Mouse (Mus musculus) embryonic facial prominence, embryonic 13.5 days (tissue): Measurements from ENCODE around the gene Nxph1. TPM values are rescaled to one million over a fixed set of nuclear protein-coding genes. Genes with fewer than 3 reads are reported as not detected.

Experiments used
- ATAC-seq: fragments of 200-750 bp; cut with Nextera tagmentation; 2 replicates; pipeline ENCODE4 v1.8.0; 2017; ENCODE audit warnings: low read depth; ENCODE audit not compliant: insufficient number of reproducible peaks, insufficient read depth, low FRiP score, low TSS enrichment
- H3K27ac ChIP-seq: fragments of 300-500 bp; sonication (generic); 2 replicates; pipeline ENCODE4 v1.5.1; 2015; ENCODE audit warnings: moderate library complexity, mild to moderate bottlenecking, inconsistent platforms
- H3K27me3 ChIP-seq: fragments of 300-500 bp; sonication (generic); 2 replicates; pipeline ENCODE4 v1.6.1; 2015; ENCODE audit warnings: mild to moderate bottlenecking, inconsistent platforms
- H3K36me3 ChIP-seq: fragments of 300-500 bp; sonication (generic); 2 replicates; pipeline ENCODE4 v1.6.1; 2015; ENCODE audit warnings: mild to moderate bottlenecking, inconsistent platforms
- H3K4me1 ChIP-seq: fragments of 300-500 bp; sonication (generic); 2 replicates; pipeline ENCODE4 v1.6.1; 2015; ENCODE audit warnings: inconsistent platforms
- H3K4me2 ChIP-seq: fragments of 300-500 bp; sonication (generic); 2 replicates; pipeline ENCODE4 v1.6.1; 2015; ENCODE audit warnings: moderate library complexity, mild to moderate bottlenecking, inconsistent platforms
- H3K4me3 ChIP-seq: fragments of 300-500 bp; sonication (generic); 2 replicates; pipeline ENCODE4 v1.5.1; 2015; ENCODE audit warnings: mild to moderate bottlenecking, inconsistent platforms
- H3K9ac ChIP-seq: fragments of 300-500 bp; sonication (generic); 2 replicates; pipeline ENCODE4 v1.6.1; 2015; ENCODE audit warnings: mild to moderate bottlenecking, inconsistent platforms
- H3K9me3 ChIP-seq: fragments of 300-500 bp; sonication (generic); 2 replicates; pipeline ENCODE4 v1.6.1; 2016; ENCODE audit warnings: inconsistent platforms
- WGBS: fragments of 180-500 bp; shearing (Covaris S2); methylation state at CpG from one replicate; pipeline ENCODE4 v1.1.7; 2015; ENCODE audit warnings: mixed read lengths; 5-methylcytosine and 5-hydroxymethylcytosine counted together
- polyA plus RNA-seq: library from polyadenylated mRNA; unstranded; fragments of >200 nt; fragmentation: Nextera tagmentation; extraction: Ambion mirVana; gene quantifications from 2 replicates; pipeline ENCODE4 v1.2.1, GENCODE M21; 2015

The Nxph1 gene
- polyA plus RNA-seq, 1 experiment from 2014 or later = 2.9 TPM

DNA sequence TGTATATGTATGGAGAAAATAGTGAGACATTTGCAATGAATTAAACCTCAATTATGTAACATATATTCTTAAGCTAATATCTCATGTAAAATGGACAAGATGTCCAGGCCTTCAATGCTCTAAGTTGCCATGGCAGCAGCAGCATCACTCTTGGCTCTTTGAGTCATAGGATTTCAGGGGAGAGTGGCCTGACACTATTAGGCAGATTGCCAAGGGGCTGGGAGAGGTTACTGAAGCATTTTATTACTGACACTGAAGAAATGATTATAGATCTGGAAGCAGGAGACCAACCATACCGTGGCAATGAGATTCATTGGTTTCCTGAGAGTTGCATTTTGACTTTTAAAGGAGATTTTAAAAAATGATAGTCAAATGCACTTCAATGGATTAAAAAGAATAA lies 201.6 kb downstream of the Nxph1 start:
- H3K4me1 ChIP-seq = no peaks in the 10 kb centered on the region
- no peak overlapping the region for H3K4me3 ChIP-seq
- no peak overlapping the region for H3K27ac ChIP-seq
- WGBS = 42% methylated on average over 1 of the region's 1 CpGs
- no peaks in the 10 kb centered on the region for H3K27me3 ChIP-seq
- H3K4me2 ChIP-seq = no peak overlapping the region
- no peaks in the 10 kb centered on the region for H3K9me3 ChIP-seq
- H3K36me3 ChIP-seq = no peaks in the 10 kb centered on the region
- no peak overlapping the region for H3K9ac ChIP-seq
- ATAC-seq = no peak

GRCm38 (mm10) chr6:9159191-9159590 lies 211.0 kb downstream of the Nxph1 start:
- 87% methylated on average over 2 of the region's 2 CpGs for WGBS

DNA sequence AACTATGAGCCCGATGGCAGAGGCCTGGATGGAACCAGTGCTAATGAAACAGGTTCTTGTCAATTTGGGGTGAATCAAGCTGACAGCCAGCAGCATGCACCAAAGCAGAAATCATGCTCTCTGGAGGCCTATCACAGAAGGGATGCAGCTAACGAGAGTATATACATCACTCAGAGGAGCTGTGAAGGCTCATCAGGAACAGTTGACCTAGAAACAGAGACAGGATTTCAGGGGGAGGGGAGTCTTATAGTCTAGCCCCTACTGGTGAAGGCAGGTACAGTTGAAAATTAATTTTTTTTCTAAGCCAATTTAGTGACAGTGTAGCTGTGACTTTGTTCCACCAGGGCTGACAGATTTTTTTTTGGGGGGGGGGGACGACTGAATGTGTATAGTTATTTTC lies 234.2 kb downstream of the Nxph1 start:
- ATAC-seq = no peak
- Histone ChIP-seq H3K9ac (no peak overlapping the region), H3K4me3 (no peak overlapping the region), H3K27me3 (no peaks in the 10 kb centered on the region), H3K4me2 (no peak overlapping the region), H3K9me3 (no peaks in the 10 kb centered on the region), H3K36me3 (no peaks in the 10 kb centered on the region), H3K4me1 (no peaks in the 10 kb centered on the region), H3K27ac (no peak overlapping the region)
- WGBS = 62% methylated on average over 3 of the region's 3 CpGs

More at GRCm38 (mm10) chr6:9159191-9159590, 211.0 kb downstream of the Nxph1 start:
- Histone ChIP-seq H3K9ac (no peak overlapping the region), H3K4me3 (no peak overlapping the region), H3K4me2 (no peak overlapping the region), H3K4me1 (no peaks in the 10 kb centered on the region), H3K36me3 (no peaks in the 10 kb centered on the region), H3K27me3 (no peaks in the 10 kb centered on the region), H3K27ac (no peak overlapping the region), H3K9me3 (no peaks in the 10 kb centered on the region)
- no peak for ATAC-seq

DNA sequence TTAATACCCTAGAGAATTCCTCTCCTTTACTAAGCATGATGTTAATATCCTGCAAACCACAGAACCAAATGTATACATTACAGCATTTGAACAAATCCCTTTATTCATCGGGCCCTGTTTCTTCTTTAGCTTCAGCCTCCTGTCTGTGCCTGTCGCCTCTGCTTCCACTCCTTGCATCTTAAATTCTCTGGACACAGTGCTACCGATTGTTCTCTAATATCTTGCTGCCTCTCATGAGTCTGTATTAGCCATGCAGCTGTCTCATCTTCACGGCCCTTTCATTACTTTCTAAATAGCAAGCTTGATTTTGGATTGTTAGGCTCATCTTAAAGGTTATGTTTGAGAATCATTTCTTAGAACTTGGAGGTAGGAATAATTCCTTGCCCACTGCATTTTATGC lies 262.5 kb downstream of the Nxph1 start:
- H3K9ac ChIP-seq = no peak overlapping the region
- H3K4me1 ChIP-seq = no peaks in the 10 kb centered on the region
- H3K9me3 ChIP-seq = no peaks in the 10 kb centered on the region
- ATAC-seq = no peak
- H3K36me3 ChIP-seq = no peaks in the 10 kb centered on the region
- H3K27me3 ChIP-seq = no peaks in the 10 kb centered on the region
- 54% methylated on average over 4 of the region's 4 CpGs for whole genome bisulfite sequencing
- no peak overlapping the region for H3K4me3 ChIP-seq
- no peak overlapping the region for H3K27ac ChIP-seq
- no peak overlapping the region for H3K4me2 ChIP-seq

DNA sequence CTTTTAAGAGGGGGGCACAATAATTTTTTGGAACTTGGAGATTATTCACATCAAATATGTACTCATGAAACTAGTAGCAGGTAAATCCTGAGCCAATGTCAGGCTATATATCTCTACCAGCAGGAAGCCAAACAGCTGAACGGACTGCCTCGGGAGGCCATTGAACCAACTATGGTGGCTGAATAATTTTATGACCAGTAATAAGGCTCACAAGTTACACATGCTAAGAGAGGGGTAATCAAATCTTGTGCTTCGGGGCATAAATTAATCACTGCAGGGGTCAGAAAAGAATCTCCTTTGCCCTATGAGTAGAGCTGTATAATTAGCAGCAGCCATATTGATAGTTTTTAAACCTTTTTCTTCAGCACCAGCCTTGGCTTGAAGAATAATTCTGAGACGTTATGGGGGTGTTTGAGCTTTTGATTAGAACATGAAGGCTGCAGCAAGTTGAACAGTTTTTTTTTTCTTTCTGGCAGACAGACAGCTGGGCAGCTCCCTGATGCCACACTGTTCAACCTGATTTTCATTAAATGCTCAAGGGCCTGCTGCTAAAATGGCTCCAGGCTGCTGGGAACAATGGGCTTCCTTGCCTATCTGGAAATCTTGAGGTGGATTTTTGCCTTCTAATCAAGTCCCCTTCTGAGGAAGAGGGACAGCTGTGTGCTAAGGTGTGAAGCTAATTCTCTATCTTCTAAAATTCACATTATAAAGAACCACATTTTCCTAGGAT lies 272.7 kb downstream of the Nxph1 start:
- 47% methylated on average over 4 of the region's 4 CpGs for WGBS
- H3K4me1 ChIP-seq = no peaks in the 10 kb centered on the region
- no peaks in the 10 kb centered on the region for H3K27me3 ChIP-seq
- H3K4me3 ChIP-seq = no peak overlapping the region
- H3K9me3 ChIP-seq = no peaks in the 10 kb centered on the region
- no peak for ATAC-seq
- H3K27ac ChIP-seq = no peak overlapping the region
- no peak overlapping the region for H3K9ac ChIP-seq
- no peaks in the 10 kb centered on the region for H3K36me3 ChIP-seq
- H3K4me2 ChIP-seq = no peak overlapping the region

DNA sequence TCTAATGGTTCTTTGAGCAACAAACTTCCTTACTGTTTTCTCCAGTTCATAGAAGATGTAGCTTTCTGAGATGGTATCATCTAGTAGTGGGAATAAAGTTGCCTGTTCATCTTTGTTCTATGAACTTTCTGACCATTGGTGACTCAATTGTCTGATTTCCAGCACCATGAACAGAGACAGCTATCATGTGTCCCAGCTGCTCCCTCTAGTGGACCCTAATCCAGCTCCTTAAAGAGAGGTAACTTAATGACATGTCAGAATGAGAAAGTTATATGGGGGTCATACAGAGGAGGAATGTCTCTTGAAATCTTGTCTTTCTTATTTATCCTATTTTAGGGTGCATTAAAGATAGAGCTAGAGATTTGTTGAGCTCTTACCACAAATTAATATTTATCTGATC lies 286.6 kb downstream of the Nxph1 start:
- H3K4me1 ChIP-seq = no peaks in the 10 kb centered on the region
- H3K9me3 ChIP-seq = no peaks in the 10 kb centered on the region
- no peak overlapping the region for H3K4me3 ChIP-seq
- no peak for ATAC-seq
- H3K4me2 ChIP-seq = no peak overlapping the region
- no peak overlapping the region for H3K9ac ChIP-seq
- H3K27ac ChIP-seq = no peak overlapping the region
- no peaks in the 10 kb centered on the region for H3K27me3 ChIP-seq
- no peaks in the 10 kb centered on the region for H3K36me3 ChIP-seq

- WGBS = 56% methylated on average over 1 of the region's 1 CpGs
- Histone ChIP-seq H3K36me3 (no peaks in the 10 kb centered on the region), H3K4me2 (no peak overlapping the region), H3K9ac (no peak overlapping the region), H3K27me3 (no peaks in the 10 kb centered on the region), H3K9me3 (no peaks in the 10 kb centered on the region), H3K4me3 (no peak overlapping the region), H3K4me1 (no peaks in the 10 kb centered on the region), H3K27ac (no peak overlapping the region)
- ATAC-seq = no peak
These were observed 319.8 kb downstream of the Nxph1 start for GRCm38 (mm10) chr6:9267998-9268397.

Other genes starting within 250 kb of the Nxph1 start
- gene Ica1, start 169.9 kb upstream of the Nxph1 start, polyA plus RNA-seq = 16.6 and 19.0 TPM in 2 replicates